Mouse (Mus musculus) stomach, embryonic 15.5 days (tissue): ENCODE results near the gene Slc25a17. TPM values are rescaled to one million over a fixed set of nuclear protein-coding genes. Genes with fewer than 3 reads are reported as not detected.

Experiments
- ATAC-seq: fragments of 200-750 bp; cut with Nextera tagmentation; 2 replicates; pipeline ENCODE4 v1.8.0; 2017; ENCODE audit warnings: low read depth, moderate number of reproducible peaks, moderate TSS enrichment; ENCODE audit not compliant: insufficient read depth, low FRiP score
- H3K27ac ChIP-seq: fragments of 300-500 bp; sonication (generic); 2 replicates; pipeline ENCODE4 v1.5.1; 2015; ENCODE audit warnings: mild to moderate bottlenecking, inconsistent platforms
- H3K27me3 ChIP-seq: fragments of 300-500 bp; sonication (generic); replicated peaks from 2 replicates; pipeline ENCODE4 v1.6.1; 2015; ENCODE audit warnings: inconsistent platforms
- H3K36me3 ChIP-seq: fragments of 300-500 bp; sonication (generic); 2 replicates; pipeline ENCODE4 v1.6.1; 2015; ENCODE audit warnings: inconsistent platforms
- H3K4me1 ChIP-seq: fragments of 300-500 bp; sonication (generic); 2 replicates; pipeline ENCODE4 v1.6.1; 2015; ENCODE audit warnings: inconsistent platforms
- H3K4me2 ChIP-seq: fragments of 300-500 bp; sonication (generic); 2 replicates; pipeline ENCODE4 v1.6.1; 2015; ENCODE audit warnings: mild to moderate bottlenecking, inconsistent platforms
- H3K4me3 ChIP-seq: fragments of 300-500 bp; sonication (generic); replicated peaks from 2 replicates; pipeline ENCODE4 v1.5.1; 2015; ENCODE audit warnings: inconsistent platforms
- H3K9ac ChIP-seq: fragments of 300-500 bp; sonication (generic); 2 replicates; pipeline ENCODE4 v1.6.1; 2015; ENCODE audit warnings: inconsistent platforms
- H3K9me3 ChIP-seq: fragments of 300-500 bp; sonication (generic); 2 replicates; pipeline ENCODE4 v1.6.1; 2016; ENCODE audit warnings: inconsistent platforms
- WGBS: fragments of 180-500 bp; shearing (Covaris S2); methylation state at CpG from one replicate; pipeline ENCODE4 v1.1.7; 2015; 5-methylcytosine and 5-hydroxymethylcytosine counted together
- polyA plus RNA-seq: library from polyadenylated mRNA; unstranded; fragments of >200 nt; fragmentation: Nextera tagmentation; extraction: Ambion mirVana; gene quantifications from 2 replicates; pipeline ENCODE4 v1.2.1, GENCODE M21; 2015

Gene Slc25a17
- polyA plus RNA-seq, 1 experiment from 2014 or later, result 92.8 TPM

GRCm38 (mm10) chr15:81368601-81369000 is 8.0 kb upstream of the Slc25a17 start:
- Histone ChIP-seq H3K9ac (no peak overlapping the region), H3K36me3 (peaks cover 33% of the 10 kb centered on the region), H3K4me2 (no peak overlapping the region), H3K4me1 (no peaks in the 10 kb centered on the region), H3K9me3 (no peaks in the 10 kb centered on the region), H3K27ac (no peak overlapping the region), H3K27me3 (no peaks in the 10 kb centered on the region), H3K4me3 (no peak overlapping the region)
- WGBS, result 85% methylated on average over 1 of the region's 1 CpGs
- no peak for ATAC-seq

DNA sequence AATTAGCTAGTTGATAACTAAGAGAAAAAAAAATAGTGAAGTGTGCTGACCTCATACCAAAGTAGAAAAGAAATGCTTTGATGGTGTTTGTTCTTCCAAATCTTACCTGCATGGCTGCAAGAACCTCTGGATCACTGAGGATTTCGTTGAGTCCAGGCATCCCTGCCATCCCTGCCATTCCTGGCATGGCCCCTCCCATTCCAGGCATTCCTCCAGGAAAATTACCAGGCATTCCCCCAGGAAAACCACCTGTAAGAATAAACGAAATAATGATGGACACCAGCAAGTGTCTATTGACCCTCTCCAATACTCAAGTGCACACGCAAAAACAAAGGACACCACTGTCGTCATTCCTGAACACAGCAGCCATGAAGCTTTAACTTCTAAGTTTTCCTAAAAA is 5.6 kb upstream of the Slc25a17 start:
- Histone ChIP-seq H3K4me1 (no peaks in the 10 kb centered on the region), H3K9me3 (no peaks in the 10 kb centered on the region), H3K27me3 (no peaks in the 10 kb centered on the region), H3K4me3 (no peak overlapping the region), H3K27ac (no peak overlapping the region), H3K9ac (no peak overlapping the region), H3K4me2 (no peak overlapping the region), H3K36me3 (peaks cover 23% of the 10 kb centered on the region)
- 83% methylated on average over 4 of the region's 4 CpGs for WGBS
- no peak for ATAC-seq

DNA sequence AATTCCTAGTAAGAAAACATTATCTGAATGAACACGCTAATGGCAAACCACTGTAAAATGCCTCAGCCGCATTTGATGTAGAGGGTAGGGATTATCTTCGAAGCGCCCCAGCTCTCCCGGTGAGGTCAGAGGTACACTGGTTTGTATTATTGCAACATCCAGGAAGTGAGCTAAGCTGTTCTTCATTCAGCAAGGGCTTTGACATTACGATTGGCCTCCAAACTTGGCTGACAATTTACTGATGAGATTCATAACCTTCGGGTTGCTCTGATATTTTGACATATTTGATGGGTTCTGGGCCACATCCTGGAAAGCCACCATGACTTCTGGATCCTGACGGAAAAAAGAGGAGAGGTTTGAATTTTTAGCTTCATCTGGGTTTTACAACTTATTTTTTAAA is 4.6 kb upstream of the Slc25a17 start:
- ATAC-seq, result no peak
- H3K27me3 ChIP-seq, result no peaks in the 10 kb centered on the region
- no peaks in the 10 kb centered on the region for H3K4me1 ChIP-seq
- no peak overlapping the region for H3K4me3 ChIP-seq
- no peak overlapping the region for H3K9ac ChIP-seq
- peaks cover 19% of the 10 kb centered on the region for H3K36me3 ChIP-seq
- 80% methylated on average over 8 of the region's 8 CpGs for WGBS
- no peak overlapping the region for H3K4me2 ChIP-seq
- H3K9me3 ChIP-seq, result no peaks in the 10 kb centered on the region
- no peak overlapping the region for H3K27ac ChIP-seq

GRCm38 (mm10) chr15:81364271-81364670 is 3.7 kb upstream of the Slc25a17 start:
- Histone ChIP-seq H3K4me1 (0 out of 2 replicates have a peak, but pooled peaks cover 2% of the 10 kb centered on the region), H3K27me3 (no peaks in the 10 kb centered on the region), H3K9ac (no peak overlapping the region), H3K27ac (no peak overlapping the region), H3K9me3 (no peaks in the 10 kb centered on the region), H3K4me2 (no peak overlapping the region), H3K4me3 (no peak overlapping the region), H3K36me3 (peaks cover 19% of the 10 kb centered on the region)
- 77% methylated on average over 1 of the region's 1 CpGs for WGBS
- no peak for ATAC-seq

DNA sequence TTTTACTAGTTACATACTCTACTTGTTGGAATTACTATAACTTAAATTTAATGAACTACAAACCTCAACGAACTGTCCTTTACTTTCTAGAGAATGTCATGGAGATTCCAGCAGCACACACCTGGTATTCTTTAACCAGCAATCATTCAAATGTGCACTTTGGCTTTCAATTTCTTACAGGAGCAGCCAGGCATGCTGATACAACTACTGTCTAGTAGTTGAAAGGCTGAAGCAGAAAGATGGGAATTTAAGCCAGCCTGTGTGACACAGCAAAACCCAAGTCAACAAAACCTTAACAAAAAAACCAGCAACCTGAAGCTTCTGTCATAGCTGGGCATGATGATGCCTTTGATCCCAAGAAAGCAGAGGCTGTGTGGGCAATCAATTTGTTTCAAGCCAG is 1.9 kb upstream of the Slc25a17 start:
- Histone ChIP-seq H3K4me1 (0 out of 2 replicates have a peak, but pooled peaks cover 3% of the 10 kb centered on the region), H3K9ac (no peak overlapping the region), H3K27me3 (no peaks in the 10 kb centered on the region), H3K36me3 (peaks cover 15% of the 10 kb centered on the region), H3K4me2 (no peak overlapping the region), H3K9me3 (no peaks in the 10 kb centered on the region), H3K4me3 (no peak overlapping the region), H3K27ac (no peak overlapping the region)
- ATAC-seq, result no peak
- WGBS, result 81% methylated on average over 1 of the region's 1 CpGs

DNA sequence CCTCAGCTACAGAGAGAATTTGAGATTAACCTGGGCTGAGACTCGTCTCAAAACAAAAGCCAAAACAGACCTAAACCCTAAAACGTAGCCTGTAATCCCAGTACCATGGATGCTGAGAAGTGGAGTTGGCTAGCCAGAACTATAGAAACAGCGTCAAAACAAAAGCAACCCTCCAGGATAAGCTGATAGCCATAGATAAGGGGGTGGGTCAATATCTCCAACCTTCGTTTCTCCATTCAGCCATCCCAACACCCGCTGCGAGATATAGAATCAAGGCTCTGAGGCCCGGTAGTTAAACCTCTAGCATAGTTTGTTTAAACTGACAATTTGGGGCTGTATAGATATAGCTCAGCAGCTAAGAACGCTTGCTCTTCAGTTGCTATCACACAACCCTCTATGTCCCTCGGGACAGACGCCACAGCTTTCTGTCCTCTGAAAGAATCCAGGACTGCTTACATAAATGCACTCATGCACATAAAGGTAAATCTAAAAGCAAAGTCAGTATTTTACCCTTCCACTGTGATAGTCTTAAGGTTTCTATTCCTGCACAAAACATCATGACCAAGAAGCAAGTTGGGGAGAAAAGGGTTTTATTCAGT is 904 bp upstream of the Slc25a17 start:
- Histone ChIP-seq H3K4me3 (no peak overlapping the region), H3K27me3 (no peaks in the 10 kb centered on the region), H3K36me3 (peaks cover 7% of the 10 kb centered on the region), H3K4me2 (peak overlapping the region; percentile 64), H3K9ac (no peak overlapping the region), H3K9me3 (no peaks in the 10 kb centered on the region), H3K27ac (peak overlapping the region; percentile 86; the same call in 1 of the 2 replicates), H3K4me1 (0 out of 2 replicates have a peak, but pooled peaks cover 6% of the 10 kb centered on the region)
- ATAC-seq, result no peak
- WGBS, result 31% methylated on average over 10 of the region's 10 CpGs

DNA sequence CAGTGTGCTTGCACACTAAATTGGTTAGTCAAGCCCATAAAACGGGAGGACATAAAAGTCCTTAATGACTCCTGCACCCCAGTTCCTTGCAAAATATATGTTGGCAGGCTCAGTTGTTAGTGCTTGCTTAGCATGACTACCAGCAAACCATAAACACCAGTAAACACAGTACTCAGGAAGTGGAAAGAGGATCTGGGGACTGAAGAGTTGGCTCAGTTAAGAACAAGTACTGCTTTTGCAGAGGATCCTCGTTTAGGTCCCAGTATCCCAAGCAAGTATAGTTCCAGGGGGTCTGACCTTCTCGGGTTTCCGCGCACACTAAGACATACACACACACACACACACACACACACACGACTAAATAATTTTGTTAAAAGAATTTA is 401 bp upstream of the Slc25a17 start:
- H3K9ac ChIP-seq, result no peak overlapping the region
- peak overlapping the region; percentile 64 for H3K4me2 ChIP-seq

DNA sequence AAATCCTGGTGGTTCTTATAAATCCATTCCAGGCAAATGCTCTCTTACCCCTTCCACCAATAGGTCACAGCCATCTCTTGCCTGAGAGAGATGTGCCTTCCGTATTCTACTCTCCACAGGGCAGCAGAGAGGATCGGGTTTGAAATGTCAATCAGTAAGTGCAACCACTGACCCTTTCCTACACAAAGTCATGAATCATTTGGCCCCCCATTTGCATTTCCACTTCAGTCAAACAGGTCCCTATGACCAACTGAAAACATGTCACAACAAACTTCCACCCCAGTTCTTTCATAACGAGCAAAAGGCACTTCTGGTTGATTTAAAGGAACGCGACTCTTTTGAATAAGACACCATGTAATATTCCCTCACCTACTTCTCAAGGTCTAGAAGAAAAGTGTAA is 1.2 kb downstream of the Slc25a17 start:
- no peaks in the 10 kb centered on the region; the same call in none of the 2 replicates for H3K36me3 ChIP-seq
- no peaks in the 10 kb centered on the region for H3K27me3 ChIP-seq
- no peak overlapping the region for H3K4me3 ChIP-seq
- 0 out of 2 replicates have a peak, but pooled peaks cover 6% of the 10 kb centered on the region for H3K4me1 ChIP-seq
- no peak for ATAC-seq
- WGBS, result 79% methylated on average over 5 of the region's 5 CpGs
- H3K9me3 ChIP-seq, result no peaks in the 10 kb centered on the region
- no peak overlapping the region for H3K27ac ChIP-seq
- H3K9ac ChIP-seq, result no peak overlapping the region
- peak overlapping the region; percentile 64; the same call in 1 of the 2 replicates for H3K4me2 ChIP-seq

More for the DNA sequence above, 401 bp upstream of the Slc25a17 start:
- WGBS, result 42% methylated on average over 6 of the region's 6 CpGs
- H3K4me3 ChIP-seq, result peak overlapping the region; percentile 66
- peak; percentile 34; the same call in 1 of the 2 replicates for ATAC-seq
- peaks cover 2% of the 10 kb centered on the region for H3K36me3 ChIP-seq
- no peaks in the 10 kb centered on the region for H3K27me3 ChIP-seq
- peak overlapping the region; percentile 86 for H3K27ac ChIP-seq
- H3K9me3 ChIP-seq, result no peaks in the 10 kb centered on the region
- H3K4me1 ChIP-seq, result 0 out of 2 replicates have a peak, but pooled peaks cover 6% of the 10 kb centered on the region

- Histone ChIP-seq H3K4me3 (no peak overlapping the region), H3K27ac (no peak overlapping the region)
- WGBS, result 75% methylated on average over 3 of the region's 3 CpGs
Observed at GRCm38 (mm10) chr15:81358943-81359342, 1.7 kb downstream of the Slc25a17 start.

GRCm38 (mm10) chr15:81356946-81357345 is 3.7 kb downstream of the Slc25a17 start:
- H3K27me3 ChIP-seq, result no peaks in the 10 kb centered on the region
- 0 out of 2 replicates have a peak, but pooled peaks cover 6% of the 10 kb centered on the region for H3K4me1 ChIP-seq
- no peaks in the 10 kb centered on the region for H3K36me3 ChIP-seq
- 38% methylated on average over 5 of the region's 5 CpGs for WGBS
- H3K9ac ChIP-seq, result no peak overlapping the region
- ATAC-seq, result no peak
- no peak overlapping the region for H3K4me3 ChIP-seq
- H3K9me3 ChIP-seq, result no peaks in the 10 kb centered on the region
- H3K27ac ChIP-seq, result peak overlapping the region; percentile 8; the same call in 1 of the 2 replicates
- H3K4me2 ChIP-seq, result no peak overlapping the region

More at GRCm38 (mm10) chr15:81358943-81359342, 1.7 kb downstream of the Slc25a17 start:
- Histone ChIP-seq H3K9me3 (no peaks in the 10 kb centered on the region), H3K9ac (no peak overlapping the region), H3K4me2 (no peak overlapping the region), H3K27me3 (no peaks in the 10 kb centered on the region), H3K36me3 (no peaks in the 10 kb centered on the region; the same call in none of the 2 replicates), H3K4me1 (0 out of 2 replicates have a peak, but pooled peaks cover 6% of the 10 kb centered on the region)
- ATAC-seq, result no peak

GRCm38 (mm10) chr15:81355146-81355761 is 5.4 kb downstream of the Slc25a17 start:
- no peak for ATAC-seq
- Histone ChIP-seq H3K4me1 (peaks cover 11% of the 10 kb centered on the region; the same call in 1 of the 2 replicates), H3K27me3 (no peaks in the 10 kb centered on the region), H3K9ac (no peak overlapping the region), H3K9me3 (no peaks in the 10 kb centered on the region), H3K36me3 (no peaks in the 10 kb centered on the region), H3K27ac (no peak overlapping the region), H3K4me2 (no peak overlapping the region), H3K4me3 (no peak overlapping the region)
- 62% methylated on average over 3 of the region's 3 CpGs for WGBS

- no peaks in the 10 kb centered on the region for H3K27me3 ChIP-seq
- no peak for ATAC-seq
- H3K4me1 ChIP-seq, result peaks cover 8% of the 10 kb centered on the region; the same call in 1 of the 2 replicates
- H3K4me3 ChIP-seq, result no peak overlapping the region
- H3K9me3 ChIP-seq, result no peaks in the 10 kb centered on the region
- 70% methylated on average over 1 of the region's 1 CpGs for WGBS
- H3K27ac ChIP-seq, result no peak overlapping the region
- H3K36me3 ChIP-seq, result no peaks in the 10 kb centered on the region
- H3K4me2 ChIP-seq, result no peak overlapping the region
- no peak overlapping the region for H3K9ac ChIP-seq
Observed at GRCm38 (mm10) chr15:81352638-81353037, 8.0 kb downstream of the Slc25a17 start.
